Mouse (Mus musculus) frontal cortex, postnatal 14 days (tissue): Measurements from ENCODE around the gene Tmie.

ENCODE experiments used
- DNase-seq, 2 experiments: peaks; one replicate each; pipeline ENCODE4 v3.0.0; 2022; ENCODE audit warnings: low spot score in 2 of 2

Tmie gene

GRCm38 (mm10) chr9:110890026-110890783 is 10.3 kb upstream of the Tmie start:
- DNase-seq: no peak

- no peak for DNase-seq
Observed at GRCm38 (mm10) chr9:110888935-110889334, 9.0 kb upstream of the Tmie start.

- no peak for DNase-seq
Observed at GRCm38 (mm10) chr9:110887388-110888303, 7.7 kb upstream of the Tmie start.

GRCm38 (mm10) chr9:110881953-110882352 is 2.0 kb upstream of the Tmie start:
- DNase-seq: no peak

- DNase-seq: no peak
Observed at GRCm38 (mm10) chr9:110880772-110881171, 859 bp upstream of the Tmie start.

- peak; percentile 17 to 43 for DNase-seq
Observed at GRCm38 (mm10) chr9:110879191-110879920, 557 bp downstream of the Tmie start, which contains the start of gene Als2cl. TSS of gene Als2cl (plus strand) at chr9:110879870.

GRCm38 (mm10) chr9:110877888-110878287 is 2.0 kb downstream of the Tmie start:
- peak in 1 of 2 experiments; percentile 22 for DNase-seq

- DNase-seq: no peak
Observed at GRCm38 (mm10) chr9:110877353-110877752, 2.6 kb downstream of the Tmie start.

GRCm38 (mm10) chr9:110875288-110875695 is 4.6 kb downstream of the Tmie start:
- DNase-seq: no peak

- no peak for DNase-seq
Observed at GRCm38 (mm10) chr9:110874660-110875191, 5.2 kb downstream of the Tmie start.

GRCm38 (mm10) chr9:110873681-110874659 is 5.9 kb downstream of the Tmie start:
- DNase-seq: peak; percentile 34 to 54

- DNase-seq: peak in 1 of 2 experiments; percentile 57
Observed at GRCm38 (mm10) chr9:110871030-110871429, 8.9 kb downstream of the Tmie start.

- no peak for DNase-seq
Observed at GRCm38 (mm10) chr9:110858967-110859596, 20.8 kb downstream of the Tmie start.

GRCm38 (mm10) chr9:110858523-110858922 is 21.4 kb downstream of the Tmie start:
- DNase-seq: no peak

- no peak for DNase-seq
Observed at GRCm38 (mm10) chr9:110857781-110858472, 22.0 kb downstream of the Tmie start, which contains the start of gene Prss50. TSS of gene Prss50 (plus strand) at chr9:110857967.

- no peak for DNase-seq
Observed at GRCm38 (mm10) chr9:110856920-110857319, 23.0 kb downstream of the Tmie start.

GRCm38 (mm10) chr9:110855903-110856302 is 24.0 kb downstream of the Tmie start:
- no peak for DNase-seq

GRCm38 (mm10) chr9:110849162-110849561 is 30.8 kb downstream of the Tmie start:
- no peak for DNase-seq

GRCm38 (mm10) chr9:110844206-110844605 is 35.7 kb downstream of the Tmie start, which contains the start of gene Prss46:
TSS of gene Prss46 (plus strand) at chr9:110844506.
- no peak for DNase-seq
